Mouse (Mus musculus): ENCODE results near the gene Men1. TPM values are rescaled to one million over a fixed set of nuclear protein-coding genes. Genes with fewer than 3 reads are reported as not detected.

Men1 gene
- polyA plus RNA-seq, 1 experiment from 2014 or later, result 55.2 TPM

DNA sequence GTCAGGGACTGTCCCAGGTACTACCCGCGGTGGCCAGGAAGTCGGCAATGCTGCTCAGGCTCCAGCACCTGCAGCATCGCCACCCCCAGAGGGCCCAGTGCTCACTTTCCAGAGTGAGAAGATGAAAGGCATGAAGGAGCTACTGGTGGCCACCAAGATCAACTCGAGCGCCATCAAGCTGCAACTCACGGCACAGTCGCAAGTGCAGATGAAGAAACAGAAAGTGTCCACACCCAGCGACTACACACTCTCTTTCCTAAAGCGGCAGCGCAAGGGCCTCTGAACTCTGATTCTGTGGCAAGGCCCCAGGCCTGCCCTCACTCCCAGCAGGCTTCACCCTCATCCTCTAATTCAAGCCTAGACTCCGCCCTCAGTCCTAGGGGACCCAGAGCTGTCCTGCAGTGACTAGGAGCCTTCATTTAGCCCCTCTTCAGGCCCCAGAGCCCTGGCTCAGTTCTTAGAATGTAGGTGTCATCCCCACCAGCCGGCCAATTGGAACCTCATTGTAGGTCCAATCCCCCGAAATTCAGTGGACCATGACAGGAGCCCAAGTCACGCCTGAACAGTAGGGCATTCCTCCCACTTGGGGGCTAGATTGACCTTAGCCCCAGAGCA lies 5.2 kb downstream of the Men1 start:
- 73% methylated on average over 15 of the region's 15 CpGs for WGBS
- H3K4me1 ChIP-seq (replicated peaks; ENCODE audit: control insufficient read depth, insufficient read depth, low read length), result peaks cover 15% of the 10 kb centered on the region
- H3K27ac ChIP-seq (ENCODE audit: low read depth), result no peak overlapping the region
- no peaks in the 10 kb centered on the region for H3K9me3 ChIP-seq (ENCODE audit: control insufficient read depth, low read length)
- H3K9ac ChIP-seq (ENCODE audit: low read length), result no peak overlapping the region
- H3K4me2 ChIP-seq (ENCODE audit: low read length), result peak overlapping the region; percentile 83
- H3K36me3 ChIP-seq (ENCODE audit: control insufficient read depth, insufficient read depth, low read length), result peaks cover 39% of the 10 kb centered on the region
- no peaks in the 10 kb centered on the region for H3K27me3 ChIP-seq (replicated peaks; ENCODE audit: control insufficient read depth, insufficient read depth, low read length)
- DNase-seq (ENCODE audit: low spot score), result no peak
- H3K4me3 ChIP-seq (ENCODE audit: low read depth, low read length), result no peak overlapping the region
- 0 out of 2 replicates have a peak, but pooled peaks have one; percentile 2 for ATAC-seq (replicated peaks; ENCODE audit: low FRiP score, low TSS enrichment, low read depth)

DNA sequence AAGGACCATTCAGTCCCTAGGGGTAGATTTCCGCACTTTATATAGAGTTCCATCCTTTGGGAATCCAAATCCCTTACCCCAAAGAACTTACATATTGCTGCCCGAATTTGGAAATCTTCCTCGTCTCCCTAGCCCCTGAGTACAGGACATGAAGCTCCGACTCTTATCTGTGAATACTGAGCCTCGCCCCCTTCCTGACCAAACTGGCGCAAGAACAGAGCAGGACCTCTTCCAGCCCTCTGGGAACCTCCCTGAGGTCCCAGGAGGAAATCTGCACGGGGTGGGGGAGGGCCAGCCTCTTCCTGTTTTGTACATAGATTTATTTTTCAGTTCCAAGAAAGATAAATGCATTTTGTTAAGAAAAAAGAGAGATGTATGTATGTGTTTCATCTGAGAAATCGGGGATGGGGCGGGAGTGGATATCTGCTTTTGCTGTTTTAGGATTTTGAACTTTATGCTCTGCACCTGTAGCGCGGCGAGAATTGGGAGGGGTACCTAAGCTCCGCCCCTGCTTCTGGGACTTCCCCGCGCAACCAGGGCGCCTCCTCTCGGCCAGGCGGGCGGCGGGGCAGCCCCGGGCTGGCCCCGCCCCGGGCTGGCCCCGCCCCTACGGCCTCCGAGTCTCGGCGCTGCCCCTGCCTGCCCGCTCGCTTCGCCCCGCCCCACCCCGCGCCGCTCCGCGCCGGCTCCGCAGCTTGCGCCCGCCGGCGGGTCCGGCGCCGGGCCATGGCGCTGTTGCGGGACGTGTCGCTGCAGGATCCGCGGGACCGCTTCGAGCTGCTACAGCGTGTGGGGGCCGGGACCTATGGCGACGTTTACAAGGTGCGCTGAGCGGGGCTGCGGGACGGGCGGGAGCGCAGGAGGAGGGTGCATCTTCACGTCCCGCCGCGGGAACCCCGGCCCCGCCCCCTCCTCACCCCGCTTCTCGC lies 6.0 kb downstream of the Men1 start, which contains the start of gene Map4k2:
Gene Map4k2, plus strand, starts transcription at position 612 of the 929 bp plus-strand sequence.
- H3K4me1 ChIP-seq (replicated peaks; ENCODE audit: control insufficient read depth, insufficient read depth, low read length), result peaks cover 15% of the 10 kb centered on the region
- H3K27me3 ChIP-seq (replicated peaks; ENCODE audit: control insufficient read depth, insufficient read depth, low read length), result no peaks in the 10 kb centered on the region
- peaks cover 45% of the 10 kb centered on the region for H3K36me3 ChIP-seq (ENCODE audit: control insufficient read depth, insufficient read depth, low read length)
- no peak within 1 kb of the TSS for H3K27ac ChIP-seq (ENCODE audit: low read depth)
- H3K4me3 ChIP-seq (ENCODE audit: low read depth, low read length), result peak within 1 kb of the TSS; percentile 50
- no peaks in the 10 kb centered on the region for H3K9me3 ChIP-seq (ENCODE audit: control insufficient read depth, low read length)
- ATAC-seq (replicated peaks; ENCODE audit: low FRiP score, low TSS enrichment, low read depth) (peak; percentile 77), DNase-seq (ENCODE audit: low spot score) (peak; percentile 85)
- H3K9ac ChIP-seq (ENCODE audit: low read length), result peak within 1 kb of the TSS; percentile 51
- WGBS, result 6% methylated on average over 65 of the region's 72 CpGs
- peak within 1 kb of the TSS; percentile 83 for H3K4me2 ChIP-seq (ENCODE audit: low read length)

DNA sequence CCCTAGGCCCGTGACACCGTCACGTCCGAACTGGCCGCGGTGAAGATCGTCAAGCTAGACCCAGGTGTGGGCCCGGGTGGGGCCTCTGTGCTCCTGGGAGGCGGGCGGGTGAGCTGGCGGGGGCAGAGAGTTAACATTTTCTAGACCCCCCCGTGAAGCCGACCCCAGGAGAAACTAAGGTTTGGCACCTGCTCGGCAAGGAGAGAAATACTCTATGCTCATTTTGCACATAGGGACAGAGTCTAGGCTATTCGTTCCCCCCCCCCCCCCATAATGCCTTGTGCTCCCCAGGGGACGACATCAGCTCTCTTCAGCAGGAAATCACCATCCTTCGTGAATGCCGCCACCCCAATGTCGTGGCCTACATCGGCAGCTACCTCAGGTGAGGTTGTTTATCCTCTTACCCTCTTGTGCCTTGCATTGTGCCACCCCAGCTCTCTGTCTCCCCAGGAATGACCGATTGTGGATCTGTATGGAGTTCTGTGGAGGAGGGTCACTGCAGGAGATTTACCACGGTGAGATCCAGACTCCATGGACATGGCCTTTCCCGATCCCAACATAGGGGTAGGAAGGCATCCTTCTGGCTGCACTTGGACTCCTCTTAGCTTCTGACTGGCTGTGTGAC lies 6.8 kb downstream of the Men1 start:
- DNase-seq (ENCODE audit: low spot score), result no peak
- Histone ChIP-seq H3K9me3 (ENCODE audit: control insufficient read depth, low read length) (no peaks in the 10 kb centered on the region), H3K27me3 (replicated peaks; ENCODE audit: control insufficient read depth, insufficient read depth, low read length) (no peaks in the 10 kb centered on the region), H3K9ac (ENCODE audit: low read length) (peak overlapping the region; percentile 51), H3K27ac (ENCODE audit: low read depth) (no peak overlapping the region), H3K4me1 (replicated peaks; ENCODE audit: control insufficient read depth, insufficient read depth, low read length) (peaks cover 7% of the 10 kb centered on the region), H3K4me3 (ENCODE audit: low read depth, low read length) (peak overlapping the region; percentile 50), H3K4me2 (ENCODE audit: low read length) (peak overlapping the region; percentile 83), H3K36me3 (ENCODE audit: control insufficient read depth, insufficient read depth, low read length) (peaks cover 50% of the 10 kb centered on the region)
- WGBS, result 12% methylated on average over 22 of the region's 23 CpGs
- no peak for ATAC-seq (replicated peaks; ENCODE audit: low FRiP score, low TSS enrichment, low read depth)

DNA sequence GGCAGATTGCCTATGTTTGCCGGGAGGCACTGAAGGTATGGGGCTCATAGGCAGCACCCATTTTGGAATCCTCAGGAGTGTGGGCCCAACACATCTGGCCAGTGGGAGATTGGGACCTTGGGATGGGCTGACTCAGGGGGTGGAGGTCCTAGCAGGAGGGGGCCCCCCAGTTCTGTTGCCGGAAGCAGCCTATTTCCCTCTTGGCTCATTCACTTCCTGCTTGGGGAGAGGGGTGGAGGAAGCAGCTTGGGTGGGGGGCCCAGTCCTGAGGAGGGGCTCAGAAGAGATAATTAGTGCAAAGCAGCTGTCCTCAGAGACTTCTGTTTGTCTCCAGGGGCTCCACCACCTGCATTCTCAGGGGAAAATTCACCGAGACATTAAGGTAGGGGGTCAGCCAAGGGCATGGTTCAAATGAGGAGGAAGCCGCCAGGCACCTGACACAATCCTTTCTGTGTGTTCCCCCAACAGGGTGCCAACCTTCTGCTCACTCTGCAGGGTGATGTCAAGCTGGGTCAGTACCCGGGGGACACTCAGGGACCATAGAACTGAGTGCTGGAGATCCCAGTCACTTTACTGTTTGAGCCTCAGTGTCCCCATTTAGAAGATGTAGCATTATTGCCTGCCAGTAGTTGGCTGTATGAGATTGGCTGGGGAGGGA lies 7.6 kb downstream of the Men1 start:
- no peak overlapping the region for H3K9ac ChIP-seq (ENCODE audit: low read length)
- H3K4me2 ChIP-seq (ENCODE audit: low read length), result no peak overlapping the region
- ATAC-seq (replicated peaks; ENCODE audit: low FRiP score, low TSS enrichment, low read depth) (no peak), DNase-seq (ENCODE audit: low spot score) (no peak)
- H3K27ac ChIP-seq (ENCODE audit: low read depth), result no peak overlapping the region
- no peaks in the 10 kb centered on the region for H3K27me3 ChIP-seq (replicated peaks; ENCODE audit: control insufficient read depth, insufficient read depth, low read length)
- H3K9me3 ChIP-seq (ENCODE audit: control insufficient read depth, low read length), result no peaks in the 10 kb centered on the region
- peaks cover 6% of the 10 kb centered on the region; the same call in 1 of the 2 replicates for H3K4me1 ChIP-seq (replicated peaks; ENCODE audit: control insufficient read depth, insufficient read depth, low read length)
- H3K4me3 ChIP-seq (ENCODE audit: low read depth, low read length), result no peak overlapping the region
- peaks cover 52% of the 10 kb centered on the region for H3K36me3 ChIP-seq (ENCODE audit: control insufficient read depth, insufficient read depth, low read length)
- WGBS, result 74% methylated on average over 5 of the region's 5 CpGs

DNA sequence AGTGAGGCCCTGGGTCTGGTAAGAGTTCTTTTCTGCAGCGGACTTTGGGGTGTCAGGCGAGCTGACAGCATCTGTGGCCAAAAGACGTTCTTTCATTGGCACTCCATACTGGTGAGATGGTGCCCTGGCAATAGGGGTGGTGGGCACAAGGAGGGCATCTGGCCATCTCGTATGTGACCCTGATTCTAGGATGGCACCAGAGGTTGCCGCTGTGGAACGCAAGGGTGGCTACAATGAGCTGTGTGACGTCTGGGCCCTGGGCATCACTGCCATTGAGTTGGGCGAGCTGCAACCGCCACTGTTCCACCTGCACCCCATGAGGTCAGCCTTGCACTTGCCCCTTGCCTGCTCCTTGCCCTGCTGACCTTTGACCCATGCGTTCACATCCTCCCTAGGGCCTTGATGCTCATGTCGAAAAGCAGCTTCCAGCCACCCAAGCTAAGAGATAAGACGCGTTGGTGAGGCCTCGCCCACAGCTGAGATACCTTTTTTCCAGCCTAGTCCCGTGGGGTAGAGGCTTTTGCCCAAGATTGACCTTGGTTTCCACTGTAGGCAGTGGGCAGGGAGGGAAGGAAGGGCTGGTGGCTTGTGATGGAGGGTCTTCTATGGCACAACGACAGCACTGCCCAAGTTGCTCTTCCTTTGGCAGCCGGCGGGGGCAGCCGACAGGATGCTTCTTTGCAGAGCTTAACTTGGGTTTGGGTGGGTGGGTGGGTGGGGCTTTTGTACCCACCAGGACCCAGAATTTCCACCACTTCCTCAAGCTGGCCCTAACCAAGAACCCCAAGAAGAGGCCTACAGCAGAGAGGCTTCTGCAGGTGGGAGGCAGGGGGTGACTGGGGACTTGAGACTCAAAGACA lies 8.5 kb downstream of the Men1 start:
- Histone ChIP-seq H3K27ac (ENCODE audit: low read depth) (no peak overlapping the region), H3K4me1 (replicated peaks; ENCODE audit: control insufficient read depth, insufficient read depth, low read length) (peaks cover 6% of the 10 kb centered on the region; the same call in 1 of the 2 replicates), H3K4me3 (ENCODE audit: low read depth, low read length) (no peak overlapping the region), H3K9me3 (ENCODE audit: control insufficient read depth, low read length) (no peaks in the 10 kb centered on the region), H3K27me3 (replicated peaks; ENCODE audit: control insufficient read depth, insufficient read depth, low read length) (no peaks in the 10 kb centered on the region), H3K9ac (ENCODE audit: low read length) (no peak overlapping the region), H3K4me2 (ENCODE audit: low read length) (no peak overlapping the region), H3K36me3 (ENCODE audit: control insufficient read depth, insufficient read depth, low read length) (peaks cover 46% of the 10 kb centered on the region)
- 86% methylated on average over 19 of the region's 19 CpGs for WGBS
- DNase-seq (ENCODE audit: low spot score), result no peak
- no peak for ATAC-seq (replicated peaks; ENCODE audit: low FRiP score, low TSS enrichment, low read depth)

DNA sequence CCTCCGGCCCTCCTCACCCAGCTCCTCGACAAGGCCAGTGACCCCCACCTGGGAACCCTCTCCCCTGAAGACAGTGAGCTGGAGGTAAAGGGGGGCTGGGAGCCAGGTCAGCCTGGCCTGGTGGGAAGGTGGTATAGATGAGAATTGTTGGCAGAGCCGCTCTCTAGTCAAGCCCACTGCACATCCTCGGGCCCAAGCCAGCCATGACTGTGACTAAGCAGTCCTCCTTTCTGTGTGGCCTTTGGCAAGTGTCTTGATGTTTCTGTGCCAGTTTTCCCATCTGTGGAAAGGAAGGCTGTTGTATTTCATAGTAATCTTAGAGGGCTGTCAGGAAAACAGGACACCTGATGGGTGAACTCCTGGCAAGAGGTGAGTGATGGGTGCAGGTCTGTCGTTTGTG lies 9.2 kb downstream of the Men1 start:
- DNase-seq (ENCODE audit: low spot score), result no peak
- Histone ChIP-seq H3K4me3 (ENCODE audit: low read depth, low read length) (no peak overlapping the region), H3K27me3 (replicated peaks; ENCODE audit: control insufficient read depth, insufficient read depth, low read length) (no peaks in the 10 kb centered on the region), H3K27ac (ENCODE audit: low read depth) (no peak overlapping the region), H3K4me2 (ENCODE audit: low read length) (no peak overlapping the region), H3K9me3 (ENCODE audit: control insufficient read depth, low read length) (no peaks in the 10 kb centered on the region), H3K9ac (ENCODE audit: low read length) (no peak overlapping the region), H3K36me3 (ENCODE audit: control insufficient read depth, insufficient read depth, low read length) (peaks cover 42% of the 10 kb centered on the region), H3K4me1 (replicated peaks; ENCODE audit: control insufficient read depth, insufficient read depth, low read length) (peaks cover 6% of the 10 kb centered on the region; the same call in 1 of the 2 replicates)
- WGBS, result 93% methylated on average over 5 of the region's 5 CpGs
- no peak for ATAC-seq (replicated peaks; ENCODE audit: low FRiP score, low TSS enrichment, low read depth)

DNA sequence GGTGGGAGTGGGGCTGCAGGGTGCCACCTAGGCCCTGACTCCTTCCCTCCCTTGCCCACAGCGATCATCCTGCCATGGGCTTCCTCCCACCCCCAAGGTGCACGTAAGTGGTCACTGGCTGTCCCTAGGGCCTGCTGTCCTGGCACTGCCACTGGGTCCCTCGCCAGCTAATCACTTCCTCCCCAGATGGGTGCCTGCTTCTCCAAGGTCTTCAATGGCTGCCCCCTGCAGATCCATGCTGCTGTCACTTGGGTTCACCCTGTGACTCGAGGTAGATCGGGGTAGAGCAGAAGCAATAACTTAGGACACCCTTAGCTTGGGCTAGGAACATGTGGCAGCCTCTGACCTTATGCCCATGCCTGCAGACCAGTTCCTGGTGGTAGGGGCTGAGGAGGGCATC lies 11.2 kb downstream of the Men1 start:
- H3K4me2 ChIP-seq (ENCODE audit: low read length), result no peak overlapping the region
- H3K36me3 ChIP-seq (ENCODE audit: control insufficient read depth, insufficient read depth, low read length), result peaks cover 29% of the 10 kb centered on the region
- no peak overlapping the region for H3K9ac ChIP-seq (ENCODE audit: low read length)
- ATAC-seq (replicated peaks; ENCODE audit: low FRiP score, low TSS enrichment, low read depth) (no peak), DNase-seq (ENCODE audit: low spot score) (no peak)
- H3K4me1 ChIP-seq (replicated peaks; ENCODE audit: control insufficient read depth, insufficient read depth, low read length), result no peaks in the 10 kb centered on the region
- no peak overlapping the region for H3K27ac ChIP-seq (ENCODE audit: low read depth)
- no peaks in the 10 kb centered on the region for H3K27me3 ChIP-seq (replicated peaks; ENCODE audit: control insufficient read depth, insufficient read depth, low read length)
- 95% methylated on average over 5 of the region's 5 CpGs for WGBS
- H3K4me3 ChIP-seq (ENCODE audit: low read depth, low read length), result no peak overlapping the region
- no peaks in the 10 kb centered on the region for H3K9me3 ChIP-seq (ENCODE audit: control insufficient read depth, low read length)

Measured in intestine, embryonic 14.5 days (tissue).